Mouse (Mus musculus) embryonic stem cell, embryonic (primary cell): ENCODE results near the gene Ptgir.

Experiments
- CTCF ChIA-PET, 4 experiments: fragments of 300-600 bp in 2 of 4; fragments of 350-600 bp in 2 of 4; sonication (Branson Sonifier 250); formaldehyde crosslinking; loops; one replicate each; lab custom pipeline; 2022; ENCODE audit warnings: inconsistent platforms in 2 of 4; lab: Charles Lee
- POLR2A ChIA-PET, 4 experiments: fragments of 300-600 bp in 2 of 4; fragments of 350-600 bp in 2 of 4; sonication (Branson Sonifier 250); formaldehyde crosslinking; loops; one replicate each; lab custom pipeline; 2022; ENCODE audit warnings: antibody characterized with exemption in 4 of 4, inconsistent platforms in 1 of 4; lab: Charles Lee

Gene Ptgir

GRCm38 (mm10) chr7:16904120-16904675 is 2.1 kb upstream of the Ptgir start:
- POLR2A ChIA-PET: interaction anchor here in 3 of 4 experiments (0.9 to 1.4 kb wide), 5 partner anchors 9 to 50 kb away, joined by 3 to 6 read pairs (median 3); no protein-coding TSS in a partner anchor

DNA sequence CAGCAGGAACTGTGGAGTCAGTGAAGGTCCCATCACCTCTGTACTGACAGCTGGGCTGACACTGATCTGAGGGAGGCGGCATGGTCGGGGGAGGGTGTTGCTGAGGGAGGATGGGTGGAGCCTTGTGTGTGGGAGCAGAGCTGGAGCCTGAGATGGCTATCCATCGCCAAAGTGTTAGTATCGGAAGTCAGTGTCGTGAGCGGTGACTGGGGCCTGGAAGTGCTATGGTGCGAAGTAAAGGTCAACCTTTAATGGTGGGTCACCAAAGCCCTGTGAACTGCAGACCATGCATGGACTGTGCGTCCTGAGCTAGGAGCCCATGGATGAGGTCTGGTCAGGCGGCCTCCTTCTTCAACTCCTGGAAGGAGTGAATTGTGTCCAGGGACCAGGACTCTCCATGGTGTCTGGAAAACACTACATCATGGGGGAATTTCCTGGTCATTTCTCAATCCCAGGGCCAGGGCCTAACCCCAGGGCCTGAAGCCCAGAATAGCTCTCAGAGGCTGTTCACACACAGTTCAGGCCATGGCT is 734 bp upstream of the Ptgir start:
- POLR2A ChIA-PET: interaction anchor here in 3 of 4 experiments (0.6 to 1.7 kb wide), 5 partner anchors 10 to 160 kb away, joined by 3 to 5 read pairs (median 3); no protein-coding TSS in a partner anchor
- CTCF ChIA-PET: interaction anchor here in 3 of 4 experiments (0.5 to 3.4 kb wide), 9 partner anchors 11 to 57 kb away, joined by 3 to 17 read pairs (median 3); partner anchors contain the start of gene Gng8 (in 2 of the 3)

More at GRCm38 (mm10) chr7:16904120-16904675, 2.1 kb upstream of the Ptgir start:
- CTCF ChIA-PET: interaction anchor here (0.6 to 2.1 kb wide), 5 partner anchors 9 to 109 kb away, joined by 3 to 12 read pairs (median 4); partner anchors contain the start of gene Gng8 (in 1 of the 4)

DNA sequence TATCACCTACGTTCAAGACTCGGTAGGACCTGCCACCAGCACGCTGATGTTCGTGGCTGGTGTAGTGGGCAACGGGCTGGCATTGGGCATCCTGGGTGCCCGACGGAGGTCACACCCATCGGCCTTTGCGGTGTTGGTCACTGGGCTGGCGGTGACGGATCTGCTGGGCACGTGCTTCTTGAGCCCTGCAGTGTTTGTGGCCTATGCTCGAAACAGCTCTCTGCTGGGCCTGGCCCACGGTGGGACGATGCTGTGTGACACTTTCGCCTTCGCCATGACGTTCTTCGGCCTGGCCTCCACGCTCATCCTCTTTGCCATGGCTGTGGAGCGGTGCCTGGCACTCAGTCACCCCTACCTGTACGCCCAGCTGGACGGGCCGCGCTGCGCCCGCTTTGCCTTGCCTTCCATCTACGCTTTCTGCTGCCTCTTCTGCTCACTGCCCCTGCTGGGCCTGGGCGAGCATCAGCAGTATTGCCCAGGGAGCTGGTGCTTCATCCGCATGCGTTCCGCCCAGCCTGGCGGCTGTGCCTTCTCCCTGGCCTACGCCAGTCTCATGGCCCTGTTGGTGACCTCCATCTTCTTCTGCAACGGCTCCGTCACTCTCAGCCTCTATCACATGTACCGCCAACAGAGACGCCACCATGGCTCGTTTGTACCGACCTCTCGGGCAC is 734 bp downstream of the Ptgir start:
- CTCF ChIA-PET: interaction anchor here in 3 of 4 experiments (1.1 to 3.4 kb wide), 5 partner anchors 12 to 53 kb away, joined by 3 to 17 read pairs (median 5); partner anchors contain the start of gene Gng8 (in 1 of the 3)
- POLR2A ChIA-PET: interaction anchor here in 3 of 4 experiments (0.7 to 1.5 kb wide), 7 partner anchors 11 to 33 kb away, joined by 3 to 6 read pairs (median 4); partner anchors contain the start of genes Dact3 (in 1 of the 3) and Gng8 (in 1 of the 3)

- ChIA-PET POLR2A (interaction anchor here in 3 of 4 experiments (1.2 to 1.5 kb wide), 3 partner anchors 13 to 33 kb away, joined by 3 to 6 read pairs (median 4); partner anchors contain the start of gene Dact3 (in 1 of the 3)), CTCF (interaction anchor here in 1 of 4 experiments (2.0 to 3.4 kb wide), 2 partner anchors 13 to 16 kb away, joined by 5 to 17 read pairs; partner anchors contain the start of gene Gng8)
Measured at GRCm38 (mm10) chr7:16907842-16908241, 1.6 kb downstream of the Ptgir start.

DNA sequence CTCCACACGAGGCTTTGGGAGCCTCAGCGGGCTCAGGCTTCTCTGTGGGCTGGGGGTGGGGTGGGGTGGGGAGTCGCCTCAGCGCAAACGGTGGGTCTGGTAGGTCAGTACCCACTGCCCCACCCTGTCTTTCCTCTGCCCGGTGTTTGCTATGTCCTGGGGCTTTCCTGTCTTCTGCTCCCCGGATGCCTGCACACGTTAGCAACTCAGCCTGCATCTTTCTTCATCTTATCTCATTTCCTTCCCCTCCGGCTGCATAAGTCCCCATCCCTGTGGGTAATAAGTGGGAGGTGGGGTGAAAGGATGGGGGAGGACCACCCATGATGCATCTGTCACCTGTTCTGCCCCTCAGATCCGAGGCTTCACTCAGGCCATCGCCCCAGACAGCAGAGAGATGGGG is 2.1 kb downstream of the Ptgir start:
- CTCF ChIA-PET: interaction anchor here in 1 of 4 experiments (1.0 to 1.9 kb wide), 3 partner anchors 13 to 34 kb away, joined by 4 to 6 read pairs (median 4); partner anchors contain the start of gene Dact3
- POLR2A ChIA-PET: interaction anchor here in 2 of 4 experiments (0.7 to 1.0 kb wide), 2 partner anchors 8 to 14 kb away, joined by 3 to 4 read pairs; no protein-coding TSS in a partner anchor

GRCm38 (mm10) chr7:16908859-16909258 is 2.6 kb downstream of the Ptgir start:
- ChIA-PET POLR2A (interaction anchor here in 2 of 4 experiments (0.7 to 1.0 kb wide), 2 partner anchors 9 to 14 kb away, joined by 3 to 4 read pairs; no protein-coding TSS in a partner anchor), CTCF (interaction anchor here in 1 of 4 experiments (1.0 to 1.9 kb wide), 3 partner anchors 14 to 34 kb away, joined by 4 to 6 read pairs (median 4); partner anchors contain the start of gene Dact3)

- POLR2A ChIA-PET: no interaction called here
Measured at GRCm38 (mm10) chr7:16909909-16910308, 3.6 kb downstream of the Ptgir start.

GRCm38 (mm10) chr7:16911904-16912303 is 5.6 kb downstream of the Ptgir start:
- POLR2A ChIA-PET: interaction anchor here in 1 of 4 experiments (0.8 kb wide), 1 partner anchor 113 kb away, joined by 3 read pairs; no protein-coding TSS in a partner anchor
- CTCF ChIA-PET: interaction anchor here in 2 of 4 experiments (1.4 to 3.3 kb wide), 2 partner anchors 17 to 37 kb away, joined by 3 to 40 read pairs; partner anchors contain the start of gene Dact3 (in 1 of the 2)

More at GRCm38 (mm10) chr7:16909909-16910308, 3.6 kb downstream of the Ptgir start:
- CTCF ChIA-PET: interaction anchor here in 1 of 4 experiments (1.9 kb wide), 1 partner anchor 36 kb away, joined by 6 read pairs; the partner anchor contains the start of gene Dact3

DNA sequence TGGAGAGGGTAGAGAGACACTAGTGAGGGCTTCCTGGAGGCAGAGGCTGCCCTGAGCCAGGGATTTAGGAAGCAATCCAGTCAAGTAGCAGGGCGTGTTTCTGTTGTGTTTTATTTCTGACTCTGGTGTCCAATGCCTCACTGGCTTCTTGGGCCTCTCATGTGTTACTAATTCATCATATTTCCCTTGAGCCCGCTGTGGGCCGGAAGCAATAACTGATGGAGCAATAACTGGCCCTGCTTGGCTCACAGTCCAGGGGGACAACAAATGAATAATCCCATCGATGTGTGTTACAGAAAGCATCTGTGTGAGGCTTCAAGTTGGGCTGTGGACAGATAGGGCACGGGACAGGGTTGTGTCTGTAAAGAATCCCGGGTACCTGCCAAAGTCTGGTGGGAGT is 6.1 kb downstream of the Ptgir start:
- CTCF ChIA-PET: interaction anchor here in 2 of 4 experiments (1.4 to 3.3 kb wide), 4 partner anchors 17 to 38 kb away, joined by 3 to 40 read pairs (median 12); partner anchors contain the start of genes Dact3 (in 2 of the 2) and Gng8 (in 1 of the 2)

DNA sequence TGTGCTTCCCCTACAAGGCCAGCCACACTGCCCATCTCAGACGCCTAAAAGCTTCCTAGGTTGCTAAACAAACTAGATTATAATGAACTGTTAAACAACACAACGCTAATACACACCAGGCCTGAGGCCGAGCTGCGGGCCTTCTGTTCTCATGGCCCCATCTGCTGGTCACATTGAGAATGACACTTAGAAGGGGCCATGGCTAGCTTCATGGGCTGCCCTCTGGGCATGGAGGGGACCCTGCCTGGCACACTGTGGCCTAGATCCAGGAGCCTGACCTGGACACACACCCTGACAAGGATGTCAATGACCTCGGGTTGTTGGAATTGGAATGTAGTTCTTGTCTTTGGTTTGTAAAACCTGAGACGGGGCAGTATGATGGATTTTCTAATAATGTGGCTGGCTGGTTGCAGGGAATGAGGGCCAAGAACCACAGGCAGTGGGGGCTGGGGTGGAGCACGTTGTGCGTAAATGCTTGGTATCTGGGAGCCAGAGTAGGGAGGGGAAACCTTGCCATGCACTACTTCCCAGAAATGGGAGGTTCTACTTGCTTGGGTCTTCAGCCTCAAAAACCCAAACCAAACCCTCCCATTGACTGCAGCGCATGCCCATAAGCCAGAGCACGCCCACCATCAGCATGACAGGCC is 7.6 kb downstream of the Ptgir start:
- CTCF ChIA-PET: interaction anchor here (0.5 to 3.3 kb wide), 47 partner anchors 8 to 284 kb away, joined by 3 to 40 read pairs (median 4); partner anchors contain the start of genes Dact3 (in 4 of the 4), Gng8 (in 2 of the 4), Ap2s1 (in 1 of the 4) and Pnmal1 (in 1 of the 4)
- POLR2A ChIA-PET: interaction anchor here (0.7 to 2.3 kb wide), 21 partner anchors 9 to 285 kb away, joined by 3 to 10 read pairs (median 4); partner anchors contain the start of genes Calm3 (in 2 of the 4), Dact3 (in 2 of the 4), Gng8 (in 2 of the 4) and Hif3a (in 1 of the 4)

More for the DNA sequence above, 6.1 kb downstream of the Ptgir start:
- POLR2A ChIA-PET: no interaction called here

DNA sequence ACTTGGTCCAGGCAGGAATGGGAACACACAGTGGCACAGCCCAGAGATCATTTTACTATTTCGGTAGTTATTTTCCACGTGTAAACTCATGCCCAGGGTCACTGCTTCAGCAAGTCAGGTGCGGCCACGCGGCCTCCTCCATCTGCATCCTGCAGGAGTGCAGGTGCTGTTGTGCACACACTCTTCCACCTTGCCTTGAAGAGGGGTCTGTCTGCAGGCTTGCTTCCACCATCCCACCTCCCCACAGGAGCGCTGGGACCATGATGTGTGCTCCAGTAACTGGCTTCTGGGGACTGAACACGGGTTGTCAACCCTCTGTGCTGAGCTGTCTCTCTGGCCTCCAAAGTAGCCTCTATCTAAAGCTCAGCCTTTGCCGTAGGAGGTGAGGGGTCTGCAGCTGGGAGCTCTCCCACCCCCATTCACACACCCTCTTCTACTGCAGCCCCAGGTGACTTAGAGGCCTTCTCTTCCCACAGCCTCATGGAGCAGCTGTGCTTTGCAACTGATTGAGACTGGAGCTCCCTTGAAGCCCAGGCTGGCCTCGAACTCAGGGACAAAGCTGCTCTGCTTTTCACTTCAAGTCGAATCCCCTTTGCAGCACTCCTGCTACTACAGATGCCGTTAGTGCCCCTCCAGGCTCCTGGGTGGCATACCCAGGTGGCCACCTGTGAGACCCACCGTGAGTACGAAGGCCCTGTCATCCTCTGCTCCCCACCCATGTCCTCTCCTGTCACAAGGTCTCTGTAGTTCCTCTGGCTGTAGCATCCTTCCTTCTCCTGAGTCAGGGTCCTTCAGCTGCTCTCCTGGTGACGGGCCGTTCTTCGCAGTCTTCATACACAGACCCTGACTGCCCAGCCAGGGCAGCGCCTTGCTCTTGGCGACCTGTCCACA is 8.4 kb downstream of the Ptgir start:
- ChIA-PET CTCF (interaction anchor here (0.7 to 3.3 kb wide), 42 partner anchors 8 to 285 kb away, joined by 3 to 40 read pairs (median 4); partner anchors contain the start of genes Dact3 (in 4 of the 4), Ap2s1 (in 1 of the 4), Gng8 (in 1 of the 4) and Pnmal2 (in 1 of the 4)), POLR2A (interaction anchor here (0.5 to 2.3 kb wide), 20 partner anchors 8 to 285 kb away, joined by 3 to 10 read pairs (median 4); partner anchors contain the start of genes Calm3 (in 2 of the 4), Dact3 (in 2 of the 4), Gng8 (in 1 of the 4) and Hif3a (in 1 of the 4))

DNA sequence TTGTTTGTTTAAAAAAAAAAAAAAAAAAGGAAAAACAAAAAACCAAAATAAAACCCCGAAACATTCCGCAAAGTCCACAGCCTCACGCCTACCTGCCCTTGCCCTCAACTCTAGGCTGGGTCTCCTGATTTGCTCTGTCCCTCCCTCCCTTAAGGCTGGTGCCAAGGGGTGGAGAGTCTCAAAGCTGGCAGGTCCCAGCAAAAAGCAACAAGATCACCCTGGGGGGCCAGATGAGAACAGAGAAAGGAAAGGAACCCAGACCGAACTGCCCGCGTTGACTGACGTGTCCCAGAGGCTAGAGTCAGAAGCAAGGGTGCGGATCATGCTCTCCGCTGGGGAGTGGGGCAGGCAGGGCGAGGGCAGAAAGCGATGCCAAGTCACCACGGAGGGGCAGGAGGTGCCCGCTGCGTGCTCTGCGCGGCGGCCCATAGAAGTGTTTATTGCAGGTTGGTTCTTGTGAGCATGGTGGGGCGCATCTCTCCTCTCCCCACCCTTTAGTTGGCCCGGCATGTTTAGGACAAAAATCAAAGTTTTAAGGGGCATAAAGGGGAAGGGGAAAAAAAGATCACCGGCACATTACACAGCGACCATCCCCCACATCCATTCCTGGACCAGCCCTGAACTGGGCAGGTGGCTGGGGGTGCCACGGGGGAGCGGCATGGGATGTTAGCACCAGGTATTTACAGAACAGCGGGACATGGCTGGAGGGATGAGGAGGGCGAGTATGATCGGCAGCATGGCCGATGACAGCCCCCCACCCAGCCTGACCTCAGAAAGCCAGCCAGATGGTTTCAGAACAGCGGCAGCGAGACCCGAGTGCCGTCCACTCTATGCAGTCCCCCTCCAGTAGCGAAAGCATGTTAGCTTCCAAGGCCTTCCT is 9.4 kb downstream of the Ptgir start:
- ChIA-PET CTCF (interaction anchor here in 3 of 4 experiments (0.7 to 1.8 kb wide), 5 partner anchors 41 to 170 kb away, joined by 3 to 7 read pairs (median 4); partner anchors contain the start of gene Dact3 (in 1 of the 3)), POLR2A (interaction anchor here in 3 of 4 experiments (0.6 to 2.3 kb wide), 8 partner anchors 8 to 883 kb away, joined by 3 to 9 read pairs (median 4); partner anchors contain the start of genes Dact3 (in 1 of the 3) and Gng8 (in 1 of the 3))

- ChIA-PET POLR2A (interaction anchor here in 3 of 4 experiments (0.6 to 1.7 kb wide), 5 partner anchors 22 to 54 kb away, joined by 3 to 5 read pairs (median 4); partner anchors contain the start of gene Gng8 (in 1 of the 3)), CTCF (interaction anchor here in 2 of 4 experiments (0.8 to 1.4 kb wide), 2 partner anchors 22 to 43 kb away, joined by 3 read pairs; no protein-coding TSS in a partner anchor)
Measured at GRCm38 (mm10) chr7:16916342-16917265, 10.3 kb downstream of the Ptgir start.
